32 mouse cellular contexts compared by ENCODE assay signal in the genomic region with DNA sequence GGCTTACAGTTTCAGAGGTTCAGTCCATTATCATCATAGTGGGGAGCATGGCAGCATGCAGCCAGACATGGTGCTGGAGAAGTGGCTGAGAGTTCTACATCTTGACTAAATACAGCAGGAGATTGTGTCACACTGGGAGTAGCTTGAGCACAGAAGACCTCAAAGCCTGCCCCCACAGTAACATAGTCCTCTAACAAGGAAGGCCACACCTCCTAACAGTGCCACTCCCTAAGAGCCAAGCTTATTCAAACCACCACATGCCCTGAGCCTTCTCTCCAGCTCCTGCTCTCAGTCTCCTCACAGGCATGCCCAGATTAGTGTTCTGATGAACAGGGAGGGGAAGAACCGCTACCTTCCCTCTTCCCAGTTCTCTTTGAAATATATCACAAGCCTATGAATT. TPM values are rescaled to one million over a fixed set of nuclear protein-coding genes. Genes with fewer than 3 reads are reported as not detected.
DNase-seq lines count a peak whose midpoint lies in the region; ATAC-seq lines count a peak whose summit lies in the region.
"Had no signal": no experiment of that assay in that cellular context is flagged by ENCODE, and none has a peak within 500 bp of the region (broad histone marks: within the 10 kb centered on the region; RNA-seq: fewer than 3 reads in every experiment).

No protein-coding gene starts in this region.

- peaks cover 97% of the 10 kb centered on the region for H3K27me3 ChIP-seq in forebrain, embryonic 10.5 days (ENCODE audit: poor library complexity, severe bottlenecking)
- H3K27me3 ChIP-seq in forebrain, embryonic 14.5 days (replicated peaks; ENCODE audit: control insufficient read depth, insufficient read depth, low read length): peaks cover 80% of the 10 kb centered on the region
- H3K27me3 ChIP-seq in intestine, embryonic 14.5 days (replicated peaks; ENCODE audit: control insufficient read depth, insufficient read depth, low read length): peaks cover 95% of the 10 kb centered on the region
- H3K27me3 ChIP-seq in intestine, embryonic 15.5 days (replicated peaks): peaks cover 66% of the 10 kb centered on the region
- peaks cover 86% of the 10 kb centered on the region for H3K27me3 ChIP-seq in neural tube, embryonic 15.5 days (replicated peaks)

- H3K36me3 ChIP-seq in forebrain, embryonic 10.5 days (replicated peaks): no peaks in the 10 kb centered on the region
- no peaks in the 10 kb centered on the region for H3K36me3 ChIP-seq in forebrain, embryonic 14.5 days (ENCODE audit: control insufficient read depth, insufficient read depth, low read length)
- no peaks in the 10 kb centered on the region for H3K36me3 ChIP-seq in intestine, embryonic 14.5 days (ENCODE audit: control insufficient read depth, insufficient read depth, low read length)
- H3K36me3 ChIP-seq in intestine, embryonic 15.5 days: no peaks in the 10 kb centered on the region
- no peaks in the 10 kb centered on the region for H3K36me3 ChIP-seq in neural tube, embryonic 15.5 days
- H3K36me3 ChIP-seq: embryonic facial prominence, embryonic 10.5 days; embryonic facial prominence, embryonic 15.5 days; G1E; hindbrain, embryonic 15.5 days; limb, embryonic 15.5 days; liver, embryonic 15.5 days; midbrain, embryonic 13.5 days had no signal

- no peak overlapping the region for H3K4me3 ChIP-seq in forebrain, embryonic 10.5 days
- H3K4me3 ChIP-seq in forebrain, embryonic 14.5 days (ENCODE audit: low read depth, low read length): no peak overlapping the region
- H3K4me3 ChIP-seq in intestine, embryonic 14.5 days (ENCODE audit: low read depth, low read length): no peak overlapping the region
- no peak overlapping the region for H3K4me3 ChIP-seq in intestine, embryonic 15.5 days (replicated peaks)
- no peak overlapping the region for H3K4me3 ChIP-seq in neural tube, embryonic 15.5 days (replicated peaks)
- H3K4me3 ChIP-seq: embryonic facial prominence, embryonic 10.5 days; embryonic facial prominence, embryonic 15.5 days; hindbrain, embryonic 15.5 days; limb, embryonic 15.5 days; liver, embryonic 15.5 days; midbrain, embryonic 13.5 days had no signal

- H3K9ac ChIP-seq in forebrain, embryonic 14.5 days (ENCODE audit: low read length): no peak overlapping the region
- H3K9ac ChIP-seq in intestine, embryonic 14.5 days (ENCODE audit: low read length): no peak overlapping the region
- H3K9ac ChIP-seq in intestine, embryonic 15.5 days: no peak overlapping the region
- no peak overlapping the region for H3K9ac ChIP-seq in neural tube, embryonic 15.5 days (replicated peaks)
- H3K9ac ChIP-seq: embryonic facial prominence, embryonic 15.5 days; hindbrain, embryonic 15.5 days; limb, embryonic 15.5 days; liver, embryonic 15.5 days; lung, embryonic 14.5 days; midbrain, embryonic 13.5 days had no signal

- no peak overlapping the region for H3K4me2 ChIP-seq in forebrain, embryonic 14.5 days (ENCODE audit: low read length)
- no peak overlapping the region for H3K4me2 ChIP-seq in intestine, embryonic 14.5 days (ENCODE audit: low read length)
- H3K4me2 ChIP-seq in intestine, embryonic 15.5 days (replicated peaks): no peak overlapping the region
- H3K4me2 ChIP-seq in neural tube, embryonic 15.5 days: no peak overlapping the region
- H3K4me2 ChIP-seq: embryonic facial prominence, embryonic 15.5 days; heart, embryonic 11.5 days; hindbrain, embryonic 15.5 days; limb, embryonic 15.5 days; liver, embryonic 15.5 days; lung, embryonic 14.5 days; midbrain, embryonic 13.5 days had no signal

- WGBS in forebrain, embryonic 10.5 days: 58% methylated on average over 1 of the region's 1 CpGs
- 71% methylated on average over 1 of the region's 1 CpGs for WGBS in forebrain, embryonic 14.5 days
- 71% methylated on average over 1 of the region's 1 CpGs for WGBS in intestine, embryonic 14.5 days
- WGBS in intestine, embryonic 15.5 days: 72% methylated on average over 1 of the region's 1 CpGs
- WGBS in neural tube, embryonic 15.5 days: 84% methylated on average over 1 of the region's 1 CpGs

- H3K9me3 ChIP-seq in forebrain, embryonic 10.5 days: no peaks in the 10 kb centered on the region
- H3K9me3 ChIP-seq in forebrain, embryonic 14.5 days (replicated peaks; ENCODE audit: control insufficient read depth, low read length): no peaks in the 10 kb centered on the region
- no peaks in the 10 kb centered on the region for H3K9me3 ChIP-seq in intestine, embryonic 14.5 days (ENCODE audit: control insufficient read depth, low read length)
- H3K9me3 ChIP-seq in intestine, embryonic 15.5 days: no peaks in the 10 kb centered on the region
- H3K9me3 ChIP-seq in neural tube, embryonic 15.5 days (replicated peaks): no peaks in the 10 kb centered on the region
- H3K9me3 ChIP-seq: embryonic facial prominence, embryonic 10.5 days; embryonic facial prominence, embryonic 15.5 days; G1E; hindbrain, embryonic 15.5 days; limb, embryonic 15.5 days; liver, embryonic 15.5 days; midbrain, embryonic 13.5 days had no signal

- peak; percentile 11 for DNase-seq in forebrain, embryonic 10.5 days (ENCODE audit: extremely low spot score, low spot score)
- DNase-seq in forebrain, embryonic 14.5 days (ENCODE audit: low spot score): no peak
- DNase-seq in intestine, embryonic 14.5 days (ENCODE audit: low spot score): peak; percentile 47
- DNase-seq in neural tube, embryonic 10.5 days (ENCODE audit: extremely low spot score, low spot score): peak; percentile 11
- no peak for DNase-seq in T-cell, adult 2 months (ENCODE audit: low spot score)
- no peak for DNase-seq in frontal cortex, adult 2 months (ENCODE audit: extremely low spot score in 1 of 2, low spot score in 1 of 2)
- DNase-seq: adrenal gland, adult 2 months; cerebellum, adult 8-10 months; cerebellum, postnatal 25 days; gastrocnemius, postnatal 25 days; heart, adult 18-20 months; heart, postnatal 4 days; kidney, adult 8-10 months; layer of hippocampus, postnatal 36 days; left cerebral cortex, postnatal 4 days; lung, embryonic 14.5 days; thymus, adult 2 months; thymus, postnatal 36 days had no signal

- no peak overlapping the region for H3K27ac ChIP-seq in forebrain, embryonic 10.5 days
- H3K27ac ChIP-seq in forebrain, embryonic 14.5 days (ENCODE audit: low read depth, low read length): no peak overlapping the region
- no peak overlapping the region for H3K27ac ChIP-seq in intestine, embryonic 14.5 days (ENCODE audit: low read depth)
- H3K27ac ChIP-seq in intestine, embryonic 15.5 days: no peak overlapping the region
- H3K27ac ChIP-seq in neural tube, embryonic 15.5 days (replicated peaks): no peak overlapping the region
- H3K27ac ChIP-seq: embryonic facial prominence, embryonic 10.5 days; embryonic facial prominence, embryonic 15.5 days; hindbrain, embryonic 15.5 days; kidney, postnatal 0 days; limb, embryonic 15.5 days; liver, embryonic 15.5 days; midbrain, embryonic 13.5 days had no signal

- ATAC-seq in forebrain, embryonic 14.5 days: no peak
- ATAC-seq in intestine, embryonic 14.5 days (replicated peaks; ENCODE audit: low FRiP score, low TSS enrichment, low read depth): no peak
- ATAC-seq in intestine, embryonic 15.5 days: no peak
- no peak for ATAC-seq in neural tube, embryonic 15.5 days (ENCODE audit: low FRiP score)
- ATAC-seq: activated CD4-positive, CD25-positive, alpha-beta regulatory T cell, adult 4 months; intestine, embryonic 16.5 days; midbrain, embryonic 13.5 days; Patski had no signal

- peaks cover 39% of the 10 kb centered on the region for H3K4me1 ChIP-seq in forebrain, embryonic 10.5 days
- H3K4me1 ChIP-seq in forebrain, embryonic 14.5 days (ENCODE audit: control insufficient read depth, insufficient read depth, low read length): no peaks in the 10 kb centered on the region
- no peaks in the 10 kb centered on the region for H3K4me1 ChIP-seq in intestine, embryonic 14.5 days (replicated peaks; ENCODE audit: control insufficient read depth, insufficient read depth, low read length)
- H3K4me1 ChIP-seq in intestine, embryonic 15.5 days (replicated peaks): no peaks in the 10 kb centered on the region; the same call in 1 of the 2 replicates
- H3K4me1 ChIP-seq in neural tube, embryonic 15.5 days: no peaks in the 10 kb centered on the region
- H3K4me1 ChIP-seq: embryonic facial prominence, embryonic 15.5 days; hindbrain, embryonic 15.5 days had no signal

RNA-seq across cellular contexts. Expression of gene Fcgr1, which starts 42.9 kb away (rescaled TPM):
- polyA plus RNA-seq in forebrain, embryonic 10.5 days (2016; fragmentation: Nextera tagmentation; extraction: Ambion mirVana): 0.84 and 1.3 TPM in 2 replicates
- polyA plus RNA-seq in forebrain, embryonic 14.5 days (2014; fragmentation: Nextera tagmentation; extraction: Ambion mirVana): 1.5 and 1.6 TPM in 2 replicates
- polyA plus RNA-seq in intestine, embryonic 14.5 days (2014; fragmentation: Nextera tagmentation; extraction: Ambion mirVana): 3.4 TPM in 2 replicates
- polyA plus RNA-seq in intestine, embryonic 15.5 days (2015; fragmentation: Nextera tagmentation; extraction: Ambion mirVana): 2.3 and 3.0 TPM in 2 replicates
- polyA plus RNA-seq in neural tube, embryonic 15.5 days (2015; fragmentation: Nextera tagmentation; extraction: Ambion mirVana): 1.8 and 3.5 TPM in 2 replicates
- polyA plus RNA-seq in frontal cortex, adult 2 months (2012; rRNA removed): 3.0 and 4.8 TPM in 2 replicates
- polyA plus RNA-seq: activated CD4-positive, CD25-positive, alpha-beta regulatory T cell, adult 4 months; G1E had no signal

Comparison
In these comparisons a context has a peak if more than half of its experiments do, and no peak if none do; other contexts are left out.
1. DNase-seq: peak in forebrain, embryonic 10.5 days (single experiment), intestine, embryonic 14.5 days (single experiment) and neural tube, embryonic 10.5 days (single experiment); none in forebrain, embryonic 14.5 days (single experiment), T-cell, adult 2 months (single experiment) and frontal cortex, adult 2 months (0 of 2).